Mouse (Mus musculus): ENCODE measurements around the gene Ifi35. TPM values are rescaled to one million over a fixed set of nuclear protein-coding genes. Genes with fewer than 3 reads are reported as not detected.
A peak's percentile ranks its signal among the peaks of the same experiment; 100 is the strongest.

Gene Ifi35
- polyA plus RNA-seq, 1 experiment: 2.6 TPM

DNA sequence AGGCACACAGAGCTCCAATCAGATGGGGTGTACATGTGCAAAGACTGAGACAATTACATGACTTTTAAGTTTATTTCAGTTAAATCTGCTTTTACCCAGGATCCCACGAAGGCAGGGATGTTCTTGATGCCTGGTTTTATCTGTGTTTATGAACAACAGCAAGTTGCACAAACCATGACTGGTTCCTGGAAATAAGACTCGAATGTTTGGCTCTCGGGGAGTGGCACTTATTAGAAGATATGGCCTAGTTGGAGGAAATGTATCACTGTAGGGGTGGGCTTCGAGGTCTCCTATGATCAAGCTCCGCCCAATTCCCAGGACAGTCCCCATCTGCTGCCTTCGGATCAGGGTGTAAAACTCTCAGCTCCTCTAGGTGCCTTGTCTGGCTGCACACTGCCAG is 37.9 kb downstream of the Ifi35 start:
- TF ChIP-seq POLR2A (IDR thresholded peaks at IDR 0.05; ENCODE audit: borderline replicate concordance, extremely low read depth, insufficient read depth, insufficient read length, poor library complexity, severe bottlenecking): no peak
- no peak for DNase-seq (ENCODE audit: low read depth)

GRCm38 (mm10) chr11:101506269-101506780 is 58.1 kb downstream of the Ifi35 start:
- DNase-seq (ENCODE audit: low read depth): peak; percentile 78

DNA sequence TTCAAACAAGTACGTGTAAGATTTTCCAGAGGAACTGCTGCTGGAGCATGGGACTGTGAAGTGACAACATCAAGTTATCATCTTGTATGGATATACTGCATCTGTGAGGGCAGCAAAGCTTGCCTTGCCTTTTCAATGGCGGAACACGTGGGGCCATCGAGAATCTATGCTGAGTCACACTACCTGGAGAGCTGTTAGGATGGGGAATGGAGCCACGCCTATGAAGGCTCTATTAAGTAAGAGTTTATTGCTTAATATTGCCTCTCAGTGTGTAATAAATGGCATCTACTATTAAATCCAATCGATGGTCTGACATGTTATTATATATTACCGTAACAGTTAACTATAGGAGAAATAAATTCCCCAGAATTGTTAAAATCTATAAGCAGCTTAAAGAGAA is 58.9 kb downstream of the Ifi35 start:
- TF ChIP-seq CTCF (IDR thresholded peaks at IDR 0.05; ENCODE audit: borderline replicate concordance, extremely low read depth, insufficient read depth, insufficient read length): no peak
- DNase-seq (ENCODE audit: low read depth): no peak

More at GRCm38 (mm10) chr11:101506269-101506780, 58.1 kb downstream of the Ifi35 start:
- TF ChIP-seq POLR2A (IDR thresholded peaks at IDR 0.05; ENCODE audit: borderline replicate concordance, extremely low read depth, insufficient read depth, insufficient read length, poor library complexity, severe bottlenecking) (no peak), CTCF (IDR thresholded peaks at IDR 0.05; ENCODE audit: borderline replicate concordance, extremely low read depth, insufficient read depth, insufficient read length) (no peak)

Other genes starting within 250 kb of the Ifi35 start
- gene Ezh1, start 221.9 kb upstream of the Ifi35 start, polyA plus RNA-seq (2012; rRNA removed): 27.2 and 29.3 TPM in 2 replicates
- gene Ramp2, start 202.4 kb upstream of the Ifi35 start, polyA plus RNA-seq (2012; rRNA removed): 67.7 and 79.6 TPM in 2 replicates
- 55.2 and 69.3 TPM in 2 replicates for gene Vps25, start 194.7 kb upstream of the Ifi35 start, polyA plus RNA-seq (2012; rRNA removed)
- gene Wnk4, start 187.8 kb upstream of the Ifi35 start, polyA plus RNA-seq (2012; rRNA removed): 4.0 and 5.3 TPM in 2 replicates
- 0.53 and 0.79 TPM in 2 replicates for gene Cntd1, start 169.4 kb upstream of the Ifi35 start, polyA plus RNA-seq (2012; rRNA removed)
- gene Coa3, start 169.3 kb upstream of the Ifi35 start, polyA plus RNA-seq (2012; rRNA removed): 158 and 159 TPM in 2 replicates
- gene Becn1, start 146.1 kb upstream of the Ifi35 start, polyA plus RNA-seq (2012; rRNA removed): 102 and 107 TPM in 2 replicates
- 126 and 149 TPM in 2 replicates for gene Psme3, start 132.2 kb upstream of the Ifi35 start, polyA plus RNA-seq (2012; rRNA removed)
- gene Aoc2, start 123.3 kb upstream of the Ifi35 start, polyA plus RNA-seq (2012; rRNA removed): 10.1 and 11.5 TPM in 2 replicates
- gene Aoc3, start 117.8 kb upstream of the Ifi35 start, polyA plus RNA-seq (2012; rRNA removed): 0.30 and 0.49 TPM in 2 replicates
- not detected in 2 replicates for gene G6pc, start 80.8 kb upstream of the Ifi35 start, polyA plus RNA-seq (2012; rRNA removed)
- gene Aarsd1, start 30.8 kb upstream of the Ifi35 start, polyA plus RNA-seq (2012; rRNA removed): 51.3 and 53.6 TPM in 2 replicates
- 3.6 and 3.9 TPM in 2 replicates for gene Gm27029, start 23.6 kb upstream of the Ifi35 start, polyA plus RNA-seq (2012; rRNA removed)
- gene Rundc1, start 23.3 kb upstream of the Ifi35 start, polyA plus RNA-seq (2012; rRNA removed): 29.9 and 31.2 TPM in 2 replicates
- 1.9 and 2.6 TPM in 2 replicates for gene Ptges3l, start 23.1 kb upstream of the Ifi35 start, polyA plus RNA-seq (2012; rRNA removed)
- gene Rpl27, start 6.1 kb upstream of the Ifi35 start, polyA plus RNA-seq (2012; rRNA removed): 836 and 1,059 TPM in 2 replicates
- gene Rnd2, start 16.6 kb downstream of the Ifi35 start, polyA plus RNA-seq (2012; rRNA removed): 139 and 205 TPM in 2 replicates
- gene Vat1, start 17.8 kb downstream of the Ifi35 start, polyA plus RNA-seq (2012; rRNA removed): 169 and 204 TPM in 2 replicates
- 4.1 and 5.5 TPM in 2 replicates for gene Brca1, start 103.5 kb downstream of the Ifi35 start, polyA plus RNA-seq (2012; rRNA removed)
- 118 and 119 TPM in 2 replicates for gene Nbr1, start 103.7 kb downstream of the Ifi35 start, polyA plus RNA-seq (2012; rRNA removed)
- gene Tmem106a, start 133.8 kb downstream of the Ifi35 start, polyA plus RNA-seq (2012; rRNA removed): 3.6 and 5.3 TPM in 2 replicates
- not detected in 2 replicates for gene Gm11634, start 150.8 kb downstream of the Ifi35 start, polyA plus RNA-seq (2012; rRNA removed)
- 13.7 and 25.0 TPM in 2 replicates for gene Rdm1, start 178.8 kb downstream of the Ifi35 start, polyA plus RNA-seq (2012; rRNA removed)
- gene Arl4d, start 217.1 kb downstream of the Ifi35 start, polyA plus RNA-seq (2012; rRNA removed): 18.9 and 42.0 TPM in 2 replicates